Mouse (Mus musculus) embryonic fibroblast, embryonic 13.5 days (primary cell): ENCODE measurements at regions not wholly inside any gene's neighbourhood (a gene's known extent, or its start where the extent isn't known, plus 50 kb on each side); places are given as distances from the start of the nearest gene placed in this dataset.

Experiments used
- H3K27ac ChIP-seq: 2 replicates; pipeline ENCODE4 v1.5.1; 2012; ENCODE audit warnings: low read length, control low read depth, inconsistent platforms; ENCODE audit not compliant: insufficient read depth
- H3K4me1 ChIP-seq: 2 replicates; pipeline ENCODE4 v1.6.1; 2011; ENCODE audit warnings: low read length; ENCODE audit not compliant: control insufficient read depth, insufficient read depth
- H3K4me3 ChIP-seq: 2 replicates; pipeline ENCODE4 v1.5.1; 2011; ENCODE audit warnings: mild to moderate bottlenecking, control low read depth, low read length; ENCODE audit not compliant: insufficient read depth
- CTCF ChIP-seq: IDR thresholded peaks from 2 replicates; pipeline ENCODE4 v1.5.1; 2011; ENCODE audit warnings: mild to moderate bottlenecking, control low read depth, low read length, moderate library complexity, borderline replicate concordance; ENCODE audit not compliant: insufficient read depth
- POLR2A ChIP-seq: IDR thresholded peaks from 2 replicates; pipeline ENCODE4 v1.6.1; 2011; ENCODE audit warnings: low read depth, mild to moderate bottlenecking, control low read depth, low read length, moderate library complexity

GRCm38 (mm10) chr13:105377038-105377437 lies 66.4 kb upstream of the Htr1a start:
- 0 out of 2 replicates have a peak, but pooled peaks have one; percentile 22 for TF ChIP-seq CTCF
- no peak for TF ChIP-seq POLR2A
- H3K27ac ChIP-seq: no peak overlapping the region
- H3K4me1 ChIP-seq: no peaks in the 10 kb centered on the region
- H3K4me3 ChIP-seq: no peak overlapping the region

GRCm38 (mm10) chr13:105378587-105378986 lies 64.9 kb upstream of the Htr1a start:
- Histone ChIP-seq H3K27ac (no peak overlapping the region), H3K4me3 (no peak overlapping the region), H3K4me1 (no peaks in the 10 kb centered on the region)
- TF ChIP-seq POLR2A: no peak
- TF ChIP-seq CTCF: no peak

GRCm38 (mm10) chr13:105387016-105387772 lies 56.2 kb upstream of the Htr1a start:
- no peak for TF ChIP-seq POLR2A
- TF ChIP-seq CTCF: no peak
- Histone ChIP-seq H3K27ac (no peak overlapping the region), H3K4me3 (no peak overlapping the region), H3K4me1 (no peaks in the 10 kb centered on the region)
